Mouse (Mus musculus): ENCODE data around the gene Zfp658.

- TF ChIP-seq CTCF (IDR thresholded peaks at IDR 0.05 in 2 of 3, conservative IDR thresholded peaks at IDR 0.05 in 1 of 3; ENCODE audit: control insufficient read depth in 1 of 3, insufficient read depth in 1 of 3, low read depth in 2 of 3, low read length in 3 of 3, poor library complexity in 1 of 3, severe bottlenecking in 1 of 3) (no peak), CHD2 (IDR thresholded peaks at IDR 0.05; ENCODE audit: low read length) (no peak), GABPA (IDR thresholded peaks at IDR 0.05; ENCODE audit: low read depth, low read length) (no peak), E2F4 (IDR thresholded peaks at IDR 0.05; ENCODE audit: borderline replicate concordance, low read depth, low read length) (no peak), TAL1 (IDR thresholded peaks at IDR 0.05; ENCODE audit: low read length) (no peak)
These were observed 36.7 kb upstream of the Zfp658 start for GRCm38 (mm10) chr7:43525313-43525712.
